Mouse (Mus musculus): ENCODE data around the gene Hbb-bs. TPM values are rescaled to one million over a fixed set of nuclear protein-coding genes. Genes with fewer than 3 reads are reported as not detected.
"Not testable (repeated sequence)": the region's sequence is repeated elsewhere in the genome, so short reads cannot be mapped to it uniquely, and the experiment has no call there.

Hbb-bs gene
- polyA plus RNA-seq, 1 experiment from 2014 or later, result 4,248 TPM

DNA sequence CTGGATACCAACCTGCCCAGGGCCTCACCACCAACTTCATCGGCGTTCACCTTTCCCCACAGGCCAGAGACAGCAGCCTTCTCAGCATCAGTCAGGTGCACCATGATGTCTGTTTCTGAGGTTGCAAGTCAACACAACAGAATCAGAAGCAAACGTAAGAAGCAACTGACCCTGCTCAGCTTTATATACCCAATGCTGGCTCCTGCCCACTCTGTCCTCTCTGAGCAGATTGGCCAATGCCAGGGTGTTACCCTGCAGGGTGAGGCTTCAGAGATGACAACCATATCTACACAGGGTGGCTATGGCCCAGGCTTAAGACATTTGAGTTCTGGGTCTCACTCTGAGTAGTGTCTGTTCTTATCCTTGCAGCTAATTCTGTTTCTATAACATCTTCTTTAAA lies 14.1 kb downstream of the Hbb-bs start, which contains the start of gene Hbb-bt:
Hbb-bt (minus strand) TSS at position 231 of the 400 bp plus-strand sequence.
- no peak within 1 kb of the TSS for H3K9ac ChIP-seq
- ATAC-seq (ENCODE audit: low FRiP score) (no peak), DNase-seq (ENCODE audit: low spot score) (no peak)
- H3K27ac ChIP-seq, result no peak within 1 kb of the TSS
- WGBS, result 88% methylated on average over 3 of the region's 3 CpGs
- no peaks in the 10 kb centered on the region for H3K27me3 ChIP-seq (ENCODE audit: control insufficient read depth, insufficient read depth, low read length)
- H3K4me1 ChIP-seq (replicated peaks; ENCODE audit: control insufficient read depth, insufficient read depth, low read length), result no peaks in the 10 kb centered on the region
- H3K9me3 ChIP-seq (ENCODE audit: control insufficient read depth, low read length), result no peaks in the 10 kb centered on the region
- no peaks in the 10 kb centered on the region for H3K36me3 ChIP-seq (replicated peaks; ENCODE audit: control insufficient read depth, insufficient read depth)
- no peak within 1 kb of the TSS for H3K4me3 ChIP-seq (replicated peaks; ENCODE audit: low read length)
- H3K4me2 ChIP-seq (replicated peaks), result no peak within 1 kb of the TSS

DNA sequence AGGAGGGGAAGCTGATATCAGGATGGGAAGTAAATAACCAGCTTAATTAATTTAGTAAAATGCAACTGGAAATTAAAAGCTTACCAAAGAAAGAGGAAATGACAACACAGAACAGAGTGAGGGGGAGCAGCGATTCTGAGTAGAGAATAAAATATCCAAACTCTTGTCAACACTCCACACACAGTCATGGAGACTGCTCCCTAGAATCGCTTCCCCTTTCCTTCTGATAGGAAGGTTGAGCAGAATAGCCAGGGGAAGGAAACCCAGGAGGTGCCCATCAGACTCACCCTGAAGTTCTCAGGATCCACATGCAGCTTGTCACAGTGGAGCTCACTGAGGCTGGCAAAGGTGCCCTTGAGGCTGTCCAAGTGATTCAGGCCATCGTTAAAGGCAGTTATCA lies 14.7 kb downstream of the Hbb-bs start:
- H3K9me3 ChIP-seq (ENCODE audit: control insufficient read depth, low read length); ATAC-seq (ENCODE audit: low FRiP score); H3K27me3 ChIP-seq (ENCODE audit: control insufficient read depth, insufficient read depth, low read length); DNase-seq (ENCODE audit: low spot score); H3K27ac ChIP-seq; H3K9ac ChIP-seq; H3K4me1 ChIP-seq (replicated peaks; ENCODE audit: control insufficient read depth, insufficient read depth, low read length); H3K4me2 ChIP-seq (replicated peaks); H3K4me3 ChIP-seq (replicated peaks; ENCODE audit: low read length); H3K36me3 ChIP-seq (replicated peaks; ENCODE audit: control insufficient read depth, insufficient read depth): not testable (repeated sequence)
- no CpG with 5 or more reads among the region's 3 CpGs for WGBS

DNA sequence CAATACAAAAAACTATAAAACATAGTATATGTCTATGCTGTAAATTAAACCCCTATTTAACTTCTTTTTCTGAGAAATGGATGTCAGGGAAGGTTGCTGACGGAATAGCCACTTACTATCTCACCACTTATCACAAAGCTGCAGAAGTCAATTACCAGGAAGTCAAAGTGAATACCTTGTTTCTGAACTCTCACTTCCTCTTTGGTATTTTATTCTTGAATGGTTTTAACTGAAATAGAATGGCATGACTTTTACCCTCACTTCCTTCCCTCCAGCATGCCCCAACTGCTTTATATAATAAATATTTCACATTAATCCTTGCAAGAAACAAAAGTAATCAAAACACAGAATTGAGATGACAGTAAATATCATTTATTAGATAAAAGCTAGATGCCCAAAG lies 15.7 kb downstream of the Hbb-bs start:
- Histone ChIP-seq H3K4me2 (replicated peaks) (no peak overlapping the region), H3K27me3 (ENCODE audit: control insufficient read depth, insufficient read depth, low read length) (no peaks in the 10 kb centered on the region), H3K36me3 (replicated peaks; ENCODE audit: control insufficient read depth, insufficient read depth) (no peaks in the 10 kb centered on the region), H3K9ac (no peak overlapping the region), H3K27ac (no peak overlapping the region), H3K9me3 (ENCODE audit: control insufficient read depth, low read length) (no peaks in the 10 kb centered on the region), H3K4me1 (replicated peaks; ENCODE audit: control insufficient read depth, insufficient read depth, low read length) (no peaks in the 10 kb centered on the region), H3K4me3 (replicated peaks; ENCODE audit: low read length) (no peak overlapping the region)
- WGBS, result 85% methylated on average over 1 of the region's 1 CpGs
- DNase-seq (ENCODE audit: low spot score) (no peak), ATAC-seq (ENCODE audit: low FRiP score) (no peak)

DNA sequence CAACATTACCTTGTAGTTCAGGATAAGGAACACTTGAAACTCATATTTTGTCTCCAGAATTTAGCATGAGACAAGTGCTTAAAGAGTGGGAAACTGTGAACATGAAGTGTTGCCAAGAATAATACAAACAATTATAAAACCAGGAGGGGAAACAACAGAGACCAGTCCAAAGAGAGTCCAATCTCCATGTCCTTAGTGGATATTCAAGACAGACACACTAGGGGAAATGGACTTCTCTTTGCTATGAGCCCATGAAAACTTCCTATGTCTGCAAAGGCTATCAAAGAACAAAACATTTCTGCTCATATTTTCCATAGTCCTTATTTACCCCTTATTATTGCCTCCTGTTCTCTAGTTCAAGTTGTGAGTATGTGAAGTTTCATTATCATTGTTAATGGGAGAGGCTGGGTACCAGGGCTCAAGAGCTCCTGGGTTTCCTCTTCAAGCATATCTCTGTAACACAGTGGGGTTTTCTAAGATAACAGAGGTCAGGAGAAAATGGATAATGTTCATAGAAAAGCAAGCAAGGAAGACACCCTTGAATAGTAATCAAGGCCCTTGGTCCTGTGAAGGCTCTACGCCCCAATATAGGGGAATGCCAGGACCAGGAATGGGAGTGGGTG lies 16.6 kb downstream of the Hbb-bs start:
- Histone ChIP-seq H3K27me3 (ENCODE audit: control insufficient read depth, insufficient read depth, low read length) (no peaks in the 10 kb centered on the region), H3K4me2 (replicated peaks) (no peak overlapping the region), H3K27ac (no peak overlapping the region), H3K9me3 (ENCODE audit: control insufficient read depth, low read length) (no peaks in the 10 kb centered on the region), H3K4me3 (replicated peaks; ENCODE audit: low read length) (no peak overlapping the region), H3K9ac (no peak overlapping the region), H3K36me3 (replicated peaks; ENCODE audit: control insufficient read depth, insufficient read depth) (no peaks in the 10 kb centered on the region), H3K4me1 (replicated peaks; ENCODE audit: control insufficient read depth, insufficient read depth, low read length) (no peaks in the 10 kb centered on the region)
- DNase-seq (ENCODE audit: low spot score) (no peak), ATAC-seq (ENCODE audit: low FRiP score) (no peak)
- WGBS, result 93% methylated on average over 1 of the region's 1 CpGs

DNA sequence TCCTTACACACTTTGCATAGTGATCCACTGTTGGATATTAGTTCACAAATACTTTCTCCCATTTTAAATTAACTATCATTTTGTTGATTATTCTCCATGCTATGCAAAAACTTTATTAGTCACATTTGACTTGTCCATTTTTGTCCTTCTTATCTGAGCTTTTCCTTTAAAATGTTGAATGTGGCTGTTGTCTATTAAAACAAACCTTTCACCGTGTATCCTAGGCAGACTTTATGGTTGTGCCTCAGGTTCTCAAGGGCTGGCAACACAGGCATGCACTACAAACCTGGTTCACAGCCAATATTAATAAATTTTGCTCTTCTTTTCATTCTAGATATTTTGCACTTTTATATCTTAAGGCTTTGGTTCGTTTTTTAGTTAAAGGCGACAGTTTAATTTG lies 17.1 kb downstream of the Hbb-bs start:
- no peaks in the 10 kb centered on the region for H3K36me3 ChIP-seq (replicated peaks; ENCODE audit: control insufficient read depth, insufficient read depth)
- no peaks in the 10 kb centered on the region for H3K4me1 ChIP-seq (replicated peaks; ENCODE audit: control insufficient read depth, insufficient read depth, low read length)
- no peak overlapping the region for H3K9ac ChIP-seq
- no peak overlapping the region for H3K4me2 ChIP-seq (replicated peaks)
- 87% methylated on average over 3 of the region's 3 CpGs for WGBS
- no peaks in the 10 kb centered on the region for H3K9me3 ChIP-seq (ENCODE audit: control insufficient read depth, low read length)
- no peak overlapping the region for H3K4me3 ChIP-seq (replicated peaks; ENCODE audit: low read length)
- no peak overlapping the region for H3K27ac ChIP-seq
- no peaks in the 10 kb centered on the region for H3K27me3 ChIP-seq (ENCODE audit: control insufficient read depth, insufficient read depth, low read length)
- ATAC-seq (ENCODE audit: low FRiP score) (no peak), DNase-seq (ENCODE audit: low spot score) (no peak)

DNA sequence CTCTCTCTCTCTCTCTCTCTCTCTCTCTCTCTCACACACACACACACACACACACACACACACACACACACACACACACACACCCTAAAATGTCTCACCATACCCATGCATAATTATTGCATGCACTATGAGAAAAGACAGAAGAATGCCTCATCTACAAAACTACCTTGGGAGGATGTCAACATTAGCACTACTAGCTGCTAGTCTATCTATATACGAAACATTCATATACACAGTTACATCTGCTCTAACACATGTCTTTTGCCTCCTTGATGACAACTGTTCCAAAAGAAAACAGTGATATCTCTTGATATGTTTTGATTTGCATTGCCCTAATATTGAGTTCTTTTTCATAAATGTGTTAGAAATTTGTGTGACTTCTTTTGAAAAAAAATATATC lies 17.6 kb downstream of the Hbb-bs start:
- no peak for ATAC-seq (ENCODE audit: low FRiP score)
- Histone ChIP-seq H3K36me3 (replicated peaks; ENCODE audit: control insufficient read depth, insufficient read depth) (no peaks in the 10 kb centered on the region), H3K9ac (no peak overlapping the region), H3K27ac (no peak overlapping the region), H3K4me3 (replicated peaks; ENCODE audit: low read length) (no peak overlapping the region), H3K27me3 (ENCODE audit: control insufficient read depth, insufficient read depth, low read length) (no peaks in the 10 kb centered on the region), H3K4me1 (replicated peaks; ENCODE audit: control insufficient read depth, insufficient read depth, low read length) (no peaks in the 10 kb centered on the region), H3K9me3 (ENCODE audit: control insufficient read depth, low read length) (no peaks in the 10 kb centered on the region), H3K4me2 (replicated peaks) (no peak overlapping the region)
- WGBS, result 85% methylated on average over 1 of the region's 1 CpGs
- DNase-seq (ENCODE audit: low spot score), result no peak

DNA sequence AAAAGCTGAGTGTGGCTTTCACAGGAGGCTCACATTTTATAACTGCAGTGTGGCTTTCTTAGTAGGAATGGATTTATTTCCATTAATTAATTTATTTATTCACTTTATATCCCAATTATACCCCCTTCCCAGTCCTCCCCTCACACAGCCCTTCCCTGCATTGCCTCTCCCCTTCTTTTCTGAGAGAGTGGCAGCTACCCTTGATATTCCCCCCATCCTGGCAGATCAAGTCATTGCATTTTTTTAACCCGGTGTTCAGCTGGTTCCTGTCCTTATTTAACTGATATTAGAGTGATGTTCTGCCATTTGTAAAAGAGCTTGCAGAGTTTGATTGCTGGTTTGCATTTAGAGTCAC lies 18.1 kb downstream of the Hbb-bs start:
- Histone ChIP-seq H3K9me3 (ENCODE audit: control insufficient read depth, low read length) (no peaks in the 10 kb centered on the region), H3K4me2 (replicated peaks) (no peak overlapping the region), H3K4me1 (replicated peaks; ENCODE audit: control insufficient read depth, insufficient read depth, low read length) (no peaks in the 10 kb centered on the region), H3K9ac (no peak overlapping the region), H3K27ac (no peak overlapping the region), H3K27me3 (ENCODE audit: control insufficient read depth, insufficient read depth, low read length) (no peaks in the 10 kb centered on the region), H3K4me3 (replicated peaks; ENCODE audit: low read length) (no peak overlapping the region), H3K36me3 (replicated peaks; ENCODE audit: control insufficient read depth, insufficient read depth) (no peaks in the 10 kb centered on the region)
- ATAC-seq (ENCODE audit: low FRiP score) (no peak), DNase-seq (ENCODE audit: low spot score) (no peak)
- WGBS, result 78% methylated on average over 1 of the region's 1 CpGs

DNA sequence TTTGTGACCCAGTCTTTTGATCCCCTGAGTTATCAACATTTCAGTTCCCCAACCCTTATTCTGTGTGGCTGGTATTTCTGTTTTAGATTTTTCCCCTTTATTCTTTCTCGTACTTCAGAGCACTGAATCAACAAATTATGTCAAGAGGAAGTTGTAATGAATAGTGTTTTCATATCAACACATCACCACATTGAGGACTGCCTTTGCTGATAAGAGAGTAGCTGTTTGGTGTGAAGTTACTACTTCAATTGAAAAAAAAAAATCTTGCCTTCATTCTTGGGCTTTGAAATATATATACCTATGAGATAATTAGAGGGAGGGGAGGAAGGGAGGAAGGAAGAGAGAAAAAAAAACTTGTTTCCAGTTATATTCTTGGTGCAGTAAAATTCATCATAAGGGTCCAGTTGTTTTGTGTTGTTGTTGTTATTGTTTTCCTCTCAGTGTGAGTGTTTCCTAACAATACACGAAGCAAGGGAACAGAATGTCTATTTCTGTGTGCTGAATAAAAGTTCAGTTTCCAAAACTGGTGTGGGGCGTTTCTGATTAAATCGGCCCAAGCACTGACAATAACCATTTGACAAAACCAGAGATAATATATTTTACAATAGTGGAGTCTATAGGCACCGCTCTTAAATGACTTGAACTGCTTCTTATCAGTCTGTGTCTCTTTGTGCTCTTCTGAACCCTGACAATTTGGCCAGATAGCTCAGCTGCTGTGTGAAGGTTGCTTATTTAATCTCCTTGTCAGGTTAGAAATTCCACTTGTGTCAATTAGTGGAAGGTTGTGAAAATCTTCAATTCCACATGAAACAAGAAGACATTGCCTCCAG lies 18.7 kb downstream of the Hbb-bs start:
- Histone ChIP-seq H3K4me2 (replicated peaks) (no peak overlapping the region), H3K27ac (no peak overlapping the region), H3K9me3 (ENCODE audit: control insufficient read depth, low read length) (no peaks in the 10 kb centered on the region), H3K4me3 (replicated peaks; ENCODE audit: low read length) (no peak overlapping the region), H3K9ac (no peak overlapping the region), H3K36me3 (replicated peaks; ENCODE audit: control insufficient read depth, insufficient read depth) (no peaks in the 10 kb centered on the region), H3K4me1 (replicated peaks; ENCODE audit: control insufficient read depth, insufficient read depth, low read length) (no peaks in the 10 kb centered on the region), H3K27me3 (ENCODE audit: control insufficient read depth, insufficient read depth, low read length) (no peaks in the 10 kb centered on the region)
- ATAC-seq (ENCODE audit: low FRiP score) (no peak), DNase-seq (ENCODE audit: low spot score) (no peak)
- 79% methylated on average over 5 of the region's 5 CpGs for whole genome bisulfite sequencing

DNA sequence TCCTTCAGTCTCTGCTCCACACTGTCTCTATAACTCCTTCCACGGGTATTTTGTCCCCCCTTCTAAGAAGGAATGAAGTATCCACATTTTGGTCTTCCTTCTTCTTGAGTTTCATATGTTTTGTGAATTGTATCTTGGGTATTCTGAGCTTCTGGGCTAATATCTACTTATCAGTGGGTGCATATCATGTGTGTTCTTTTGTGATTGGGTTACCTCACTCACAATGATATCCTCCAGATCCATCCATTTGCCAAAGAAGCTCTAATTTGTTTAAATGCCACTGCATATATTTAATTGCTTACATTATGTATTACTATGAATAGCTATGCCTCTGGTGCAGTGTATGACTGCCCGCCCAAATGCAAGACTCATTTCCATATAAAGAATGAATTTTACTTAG lies 19.8 kb downstream of the Hbb-bs start:
- not testable (repeated sequence) for ATAC-seq (ENCODE audit: low FRiP score); H3K4me3 ChIP-seq (replicated peaks; ENCODE audit: low read length); H3K9ac ChIP-seq

More for the DNA sequence above, 19.8 kb downstream of the Hbb-bs start:
- WGBS, result 71% methylated on average over 2 of the region's 2 CpGs
- H3K27me3 ChIP-seq (ENCODE audit: control insufficient read depth, insufficient read depth, low read length); H3K27ac ChIP-seq; H3K9me3 ChIP-seq (ENCODE audit: control insufficient read depth, low read length); DNase-seq (ENCODE audit: low spot score); H3K36me3 ChIP-seq (replicated peaks; ENCODE audit: control insufficient read depth, insufficient read depth); H3K4me1 ChIP-seq (replicated peaks; ENCODE audit: control insufficient read depth, insufficient read depth, low read length); H3K4me2 ChIP-seq (replicated peaks): not testable (repeated sequence)

Data from hindbrain, embryonic 14.5 days (tissue).